Mouse (Mus musculus): ENCODE results near the gene Tbx4. TPM values are rescaled to one million over a fixed set of nuclear protein-coding genes. Genes with fewer than 3 reads are reported as not detected.

The Tbx4 gene
- polyA plus RNA-seq, 1 experiment from 2014 or later, result 0.23 TPM

GRCm38 (mm10) chr11:85887801-85888450, 1.7 kb downstream of the Tbx4 start:
- Histone ChIP-seq H3K4me3 (replicated peaks; ENCODE audit: low read length) (no peak overlapping the region), H3K4me1 (replicated peaks; ENCODE audit: control insufficient read depth, insufficient read depth, low read length) (peaks cover 6% of the 10 kb centered on the region; the same call in 1 of the 2 replicates), H3K36me3 (ENCODE audit: control insufficient read depth, insufficient read depth) (no peaks in the 10 kb centered on the region), H3K27me3 (replicated peaks; ENCODE audit: control insufficient read depth, insufficient read depth, low read length) (peaks cover 79% of the 10 kb centered on the region), H3K27ac (ENCODE audit: low read length) (no peak overlapping the region), H3K4me2 (ENCODE audit: low read length) (no peak overlapping the region), H3K9ac (replicated peaks; ENCODE audit: low read depth, low read length) (no peak overlapping the region), H3K9me3 (ENCODE audit: control insufficient read depth, low read length) (no peaks in the 10 kb centered on the region)
- WGBS, result 2% methylated on average over 17 of the region's 17 CpGs
- no peak for ATAC-seq

GRCm38 (mm10) chr11:85888451-85888961, 2.3 kb downstream of the Tbx4 start:
- peaks cover 79% of the 10 kb centered on the region for H3K27me3 ChIP-seq (replicated peaks; ENCODE audit: control insufficient read depth, insufficient read depth, low read length)
- H3K4me3 ChIP-seq (replicated peaks; ENCODE audit: low read length), result no peak overlapping the region
- H3K4me1 ChIP-seq (replicated peaks; ENCODE audit: control insufficient read depth, insufficient read depth, low read length), result peaks cover 6% of the 10 kb centered on the region; the same call in 1 of the 2 replicates
- H3K9ac ChIP-seq (replicated peaks; ENCODE audit: low read depth, low read length), result no peak overlapping the region
- no peaks in the 10 kb centered on the region for H3K36me3 ChIP-seq (ENCODE audit: control insufficient read depth, insufficient read depth)
- H3K27ac ChIP-seq (ENCODE audit: low read length), result no peak overlapping the region
- no peaks in the 10 kb centered on the region for H3K9me3 ChIP-seq (ENCODE audit: control insufficient read depth, low read length)
- no peak overlapping the region for H3K4me2 ChIP-seq (ENCODE audit: low read length)
- 2% methylated on average over 26 of the region's 26 CpGs for WGBS
- no peak for ATAC-seq

DNA sequence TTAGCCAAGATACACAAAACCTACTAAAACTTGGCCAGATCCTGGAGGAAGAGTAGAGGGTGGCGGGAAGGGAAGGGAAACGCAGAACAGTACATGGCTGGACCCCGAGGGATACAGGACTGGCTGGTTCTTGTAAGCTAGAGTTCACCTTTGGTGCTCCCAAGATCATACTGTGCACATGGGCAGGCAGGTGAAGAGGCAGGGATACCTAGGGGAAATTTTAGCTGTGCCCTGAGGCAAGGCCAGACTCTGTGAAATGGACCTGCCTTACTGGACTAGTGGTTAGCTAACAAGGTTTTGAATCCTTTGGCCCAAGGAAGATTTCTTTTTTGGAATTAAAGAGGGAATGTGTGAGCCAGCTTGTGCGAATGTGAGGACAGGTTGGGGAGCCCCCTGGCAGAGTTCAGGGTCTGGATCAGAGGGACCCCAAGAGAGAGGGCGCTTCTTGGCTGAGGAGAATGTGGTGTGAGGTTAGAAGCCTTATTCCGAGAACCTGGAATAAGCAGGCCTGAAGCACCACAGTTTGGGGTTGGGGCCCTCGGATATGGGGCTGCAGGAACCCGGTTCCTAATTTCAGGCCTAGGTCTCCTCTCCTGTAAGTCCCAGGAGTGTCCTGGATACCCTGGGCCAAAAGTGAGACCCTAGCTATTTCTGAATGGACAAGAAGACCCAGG, 3.0 kb downstream of the Tbx4 start:
- Histone ChIP-seq H3K27ac (ENCODE audit: low read length) (no peak overlapping the region), H3K36me3 (ENCODE audit: control insufficient read depth, insufficient read depth) (no peaks in the 10 kb centered on the region), H3K27me3 (replicated peaks; ENCODE audit: control insufficient read depth, insufficient read depth, low read length) (peaks cover 81% of the 10 kb centered on the region), H3K9ac (replicated peaks; ENCODE audit: low read depth, low read length) (no peak overlapping the region), H3K9me3 (ENCODE audit: control insufficient read depth, low read length) (no peaks in the 10 kb centered on the region), H3K4me3 (replicated peaks; ENCODE audit: low read length) (no peak overlapping the region), H3K4me2 (ENCODE audit: low read length) (no peak overlapping the region), H3K4me1 (replicated peaks; ENCODE audit: control insufficient read depth, insufficient read depth, low read length) (peaks cover 6% of the 10 kb centered on the region; the same call in 1 of the 2 replicates)
- WGBS, result 24% methylated on average over 8 of the region's 8 CpGs
- no peak for ATAC-seq

- Histone ChIP-seq H3K9me3 (ENCODE audit: control insufficient read depth, low read length) (no peaks in the 10 kb centered on the region), H3K4me1 (replicated peaks; ENCODE audit: control insufficient read depth, insufficient read depth, low read length) (peaks cover 10% of the 10 kb centered on the region), H3K36me3 (ENCODE audit: control insufficient read depth, insufficient read depth) (no peaks in the 10 kb centered on the region), H3K9ac (replicated peaks; ENCODE audit: low read depth, low read length) (no peak overlapping the region), H3K27me3 (replicated peaks; ENCODE audit: control insufficient read depth, insufficient read depth, low read length) (peaks cover 75% of the 10 kb centered on the region), H3K4me3 (replicated peaks; ENCODE audit: low read length) (no peak overlapping the region), H3K27ac (ENCODE audit: low read length) (no peak overlapping the region), H3K4me2 (ENCODE audit: low read length) (no peak overlapping the region)
- ATAC-seq, result no peak
- WGBS, result 1% methylated on average over 47 of the region's 47 CpGs
Observed at GRCm38 (mm10) chr11:85889730-85890562, 3.7 kb downstream of the Tbx4 start.

GRCm38 (mm10) chr11:85890563-85890845, 4.3 kb downstream of the Tbx4 start:
- Histone ChIP-seq H3K4me3 (replicated peaks; ENCODE audit: low read length) (no peak overlapping the region), H3K4me1 (replicated peaks; ENCODE audit: control insufficient read depth, insufficient read depth, low read length) (peaks cover 14% of the 10 kb centered on the region), H3K9ac (replicated peaks; ENCODE audit: low read depth, low read length) (no peak overlapping the region), H3K4me2 (ENCODE audit: low read length) (no peak overlapping the region), H3K9me3 (ENCODE audit: control insufficient read depth, low read length) (no peaks in the 10 kb centered on the region), H3K36me3 (ENCODE audit: control insufficient read depth, insufficient read depth) (no peaks in the 10 kb centered on the region), H3K27ac (ENCODE audit: low read length) (no peak overlapping the region), H3K27me3 (replicated peaks; ENCODE audit: control insufficient read depth, insufficient read depth, low read length) (peaks cover 71% of the 10 kb centered on the region)
- WGBS, result 1% methylated on average over 13 of the region's 13 CpGs
- no peak for ATAC-seq

DNA sequence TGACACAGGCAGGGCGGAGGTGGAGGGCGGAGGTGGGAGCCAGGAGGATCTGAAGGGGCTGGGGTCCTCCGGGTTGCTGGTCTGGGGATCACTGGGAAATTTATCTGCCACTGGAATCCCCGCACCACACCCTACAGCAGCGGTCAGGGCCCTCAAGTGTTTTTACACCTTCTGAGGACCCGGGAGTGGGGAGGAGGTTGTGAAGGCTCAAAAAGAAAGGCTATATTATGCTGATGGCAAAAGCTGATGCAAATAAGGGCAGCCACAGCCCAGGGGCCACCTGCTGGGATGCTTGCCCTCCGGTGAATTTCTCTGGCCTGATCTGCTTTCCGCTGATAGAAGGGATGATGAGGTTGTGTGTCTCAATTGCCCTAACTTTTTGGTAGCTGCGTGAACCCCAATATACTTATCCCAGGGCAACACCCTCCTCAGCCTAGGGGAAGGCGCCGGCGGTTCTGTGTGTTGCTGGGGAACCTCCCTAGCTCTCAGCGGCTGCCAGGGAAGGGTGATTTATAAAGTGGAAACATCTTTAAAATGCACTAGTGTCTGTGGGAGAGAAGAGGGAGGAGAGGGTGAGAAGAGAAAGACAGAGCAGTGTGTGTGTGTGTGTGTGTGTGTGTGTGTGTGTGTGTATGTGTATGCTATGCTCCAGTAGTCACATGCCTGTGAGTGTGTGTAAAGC, 4.9 kb downstream of the Tbx4 start:
- no peaks in the 10 kb centered on the region for H3K9me3 ChIP-seq (ENCODE audit: control insufficient read depth, low read length)
- ATAC-seq, result no peak
- H3K27ac ChIP-seq (ENCODE audit: low read length), result no peak overlapping the region
- 3% methylated on average over 13 of the region's 13 CpGs for WGBS
- peaks cover 71% of the 10 kb centered on the region for H3K27me3 ChIP-seq (replicated peaks; ENCODE audit: control insufficient read depth, insufficient read depth, low read length)
- H3K4me3 ChIP-seq (replicated peaks; ENCODE audit: low read length), result no peak overlapping the region
- peaks cover 14% of the 10 kb centered on the region for H3K4me1 ChIP-seq (replicated peaks; ENCODE audit: control insufficient read depth, insufficient read depth, low read length)
- no peak overlapping the region for H3K4me2 ChIP-seq (ENCODE audit: low read length)
- H3K9ac ChIP-seq (replicated peaks; ENCODE audit: low read depth, low read length), result no peak overlapping the region
- H3K36me3 ChIP-seq (ENCODE audit: control insufficient read depth, insufficient read depth), result no peaks in the 10 kb centered on the region

DNA sequence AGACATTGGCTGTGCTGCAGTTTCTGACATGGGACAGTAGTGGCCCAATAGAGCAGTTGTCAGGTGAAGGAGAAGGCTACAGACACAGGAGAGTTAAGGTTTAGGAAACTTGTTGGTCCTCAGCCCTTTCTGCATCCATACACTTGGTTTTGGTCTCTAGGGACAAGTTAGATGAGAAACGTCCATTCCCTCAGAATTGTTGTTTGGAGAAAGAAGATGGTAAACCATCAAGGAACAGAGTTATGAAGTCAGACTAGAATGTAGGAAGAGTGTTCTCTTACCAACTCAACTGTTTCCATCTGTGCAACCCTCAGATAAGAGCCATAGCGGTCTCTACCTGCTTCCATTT, 5.4 kb downstream of the Tbx4 start:
- Histone ChIP-seq H3K4me2 (ENCODE audit: low read length) (no peak overlapping the region), H3K9me3 (ENCODE audit: control insufficient read depth, low read length) (no peaks in the 10 kb centered on the region), H3K27ac (ENCODE audit: low read length) (no peak overlapping the region), H3K36me3 (ENCODE audit: control insufficient read depth, insufficient read depth) (no peaks in the 10 kb centered on the region), H3K4me3 (replicated peaks; ENCODE audit: low read length) (no peak overlapping the region), H3K9ac (replicated peaks; ENCODE audit: low read depth, low read length) (no peak overlapping the region), H3K4me1 (replicated peaks; ENCODE audit: control insufficient read depth, insufficient read depth, low read length) (peaks cover 12% of the 10 kb centered on the region), H3K27me3 (replicated peaks; ENCODE audit: control insufficient read depth, insufficient read depth, low read length) (peaks cover 71% of the 10 kb centered on the region)
- 4% methylated on average over 2 of the region's 2 CpGs for WGBS
- ATAC-seq, result no peak

DNA sequence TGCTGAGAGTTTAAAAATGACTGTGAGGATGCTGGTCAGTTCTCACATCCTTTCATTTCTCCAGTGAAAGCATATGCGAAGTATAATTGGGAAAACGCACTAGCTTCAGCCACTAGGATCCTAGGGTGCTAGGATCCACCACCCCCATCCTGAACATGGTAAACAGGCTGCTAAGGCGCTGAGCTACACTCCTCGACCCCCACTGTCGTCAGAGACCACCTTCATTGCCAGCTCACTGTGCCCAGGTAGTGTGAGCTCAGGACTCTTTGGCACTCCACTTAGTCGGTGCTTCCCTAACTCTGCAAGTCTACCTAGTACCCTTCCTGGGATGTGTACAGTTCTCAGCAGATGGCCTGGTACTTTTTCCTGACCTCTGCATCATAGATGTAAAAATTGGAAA, 6.5 kb downstream of the Tbx4 start:
- no peak overlapping the region for H3K27ac ChIP-seq (ENCODE audit: low read length)
- H3K9ac ChIP-seq (replicated peaks; ENCODE audit: low read depth, low read length), result no peak overlapping the region
- no peaks in the 10 kb centered on the region for H3K9me3 ChIP-seq (ENCODE audit: control insufficient read depth, low read length)
- no peaks in the 10 kb centered on the region for H3K36me3 ChIP-seq (ENCODE audit: control insufficient read depth, insufficient read depth)
- peaks cover 81% of the 10 kb centered on the region for H3K27me3 ChIP-seq (replicated peaks; ENCODE audit: control insufficient read depth, insufficient read depth, low read length)
- H3K4me2 ChIP-seq (ENCODE audit: low read length), result no peak overlapping the region
- H3K4me3 ChIP-seq (replicated peaks; ENCODE audit: low read length), result no peak overlapping the region
- WGBS, result 2% methylated on average over 6 of the region's 6 CpGs
- no peak for ATAC-seq
- peaks cover 12% of the 10 kb centered on the region for H3K4me1 ChIP-seq (replicated peaks; ENCODE audit: control insufficient read depth, insufficient read depth, low read length)
